Mouse (Mus musculus): ENCODE data around the gene Dapp1. TPM values are rescaled to one million over a fixed set of nuclear protein-coding genes. Genes with fewer than 3 reads are reported as not detected.

Dapp1 gene
- polyA plus RNA-seq, 2 experiments: 8.8 to 11.5 TPM

- no peak for ATAC-seq (ENCODE audit: insufficient read depth)
- H3K27me3 ChIP-seq (ENCODE audit: control insufficient read depth, insufficient read depth, low read length): no peaks in the 10 kb centered on the region
- H3K9ac ChIP-seq (replicated peaks): no peak overlapping the region
- no peaks in the 10 kb centered on the region for H3K9me3 ChIP-seq (ENCODE audit: control insufficient read depth, low read length)
- TF ChIP-seq EP300 (IDR thresholded peaks at IDR 0.05; ENCODE audit: low read depth) (no peak), CTCF (IDR thresholded peaks at IDR 0.05; ENCODE audit: low read depth) (no peak)
- H3K36me3 ChIP-seq (replicated peaks; ENCODE audit: control insufficient read depth, insufficient read depth, low read depth): no peaks in the 10 kb centered on the region; the same call in 1 of the 2 replicates
- WGBS (ENCODE audit: insufficient replicate concordance): 33% methylated on average over 5 of the region's 5 CpGs
- peaks cover 30 to 53% of the 10 kb centered on the region in 2 experiments for H3K4me1 ChIP-seq (replicated peaks; ENCODE audit: control insufficient read depth in 2 of 2, insufficient read depth in 2 of 2, low read length in 1 of 2)
- H3K4me3 ChIP-seq (ENCODE audit: insufficient read depth in 1 of 2, low read depth in 2 of 2, low read length in 2 of 2): no peak overlapping the region
- no peak for DNase-seq (ENCODE audit: low read depth in 3 of 3, low spot score in 3 of 3)
- H3K4me2 ChIP-seq (ENCODE audit: low read depth): peak overlapping the region; percentile 70
- no peak overlapping the region for H3K27ac ChIP-seq
Measured at GRCm38 (mm10) chr3:137978233-137978632, 3.1 kb downstream of the Dapp1 start.

- H3K27me3 ChIP-seq (ENCODE audit: control insufficient read depth, insufficient read depth, low read length): no peaks in the 10 kb centered on the region
- DNase-seq (ENCODE audit: low read depth in 3 of 3, low spot score in 3 of 3) (no peak), ATAC-seq (ENCODE audit: insufficient read depth) (no peak)
- TF ChIP-seq CTCF (IDR thresholded peaks at IDR 0.05; ENCODE audit: low read depth) (no peak), EP300 (IDR thresholded peaks at IDR 0.05; ENCODE audit: low read depth) (no peak)
- no peak overlapping the region for H3K4me3 ChIP-seq (ENCODE audit: insufficient read depth in 1 of 2, low read depth in 2 of 2, low read length in 2 of 2)
- no peaks in the 10 kb centered on the region for H3K9me3 ChIP-seq (ENCODE audit: control insufficient read depth, low read length)
- no peak overlapping the region for H3K9ac ChIP-seq (replicated peaks)
- H3K36me3 ChIP-seq (replicated peaks; ENCODE audit: control insufficient read depth, insufficient read depth, low read depth): no peaks in the 10 kb centered on the region; the same call in 1 of the 2 replicates
- no peak overlapping the region for H3K27ac ChIP-seq
- H3K4me2 ChIP-seq (ENCODE audit: low read depth): no peak overlapping the region
- 54% methylated on average over 6 of the region's 6 CpGs for WGBS (ENCODE audit: insufficient replicate concordance)
- peaks cover 36 to 59% of the 10 kb centered on the region in 2 experiments for H3K4me1 ChIP-seq (replicated peaks; ENCODE audit: control insufficient read depth in 2 of 2, insufficient read depth in 2 of 2, low read length in 1 of 2)
Measured at GRCm38 (mm10) chr3:137977629-137978041, 3.7 kb downstream of the Dapp1 start.

GRCm38 (mm10) chr3:137976943-137977628, 4.3 kb downstream of the Dapp1 start:
- H3K4me1 ChIP-seq (replicated peaks; ENCODE audit: control insufficient read depth in 2 of 2, insufficient read depth in 2 of 2, low read length in 1 of 2): peaks cover 40 to 65% of the 10 kb centered on the region in 2 experiments
- H3K36me3 ChIP-seq (replicated peaks; ENCODE audit: control insufficient read depth, insufficient read depth, low read depth): no peaks in the 10 kb centered on the region; the same call in 1 of the 2 replicates
- 43% methylated on average over 9 of the region's 9 CpGs for WGBS (ENCODE audit: insufficient replicate concordance)
- no peak overlapping the region for H3K4me2 ChIP-seq (ENCODE audit: low read depth)
- TF ChIP-seq EP300 (IDR thresholded peaks at IDR 0.05; ENCODE audit: low read depth) (no peak), CTCF (IDR thresholded peaks at IDR 0.05; ENCODE audit: low read depth) (no peak)
- ATAC-seq (ENCODE audit: insufficient read depth) (no peak), DNase-seq (ENCODE audit: low read depth in 3 of 3, low spot score in 3 of 3) (no peak)
- H3K9me3 ChIP-seq (ENCODE audit: control insufficient read depth, low read length): no peaks in the 10 kb centered on the region
- no peak overlapping the region for H3K4me3 ChIP-seq (ENCODE audit: insufficient read depth in 1 of 2, low read depth in 2 of 2, low read length in 2 of 2)
- no peak overlapping the region for H3K9ac ChIP-seq (replicated peaks)
- H3K27me3 ChIP-seq (ENCODE audit: control insufficient read depth, insufficient read depth, low read length): no peaks in the 10 kb centered on the region
- H3K27ac ChIP-seq: no peak overlapping the region

- ATAC-seq (ENCODE audit: insufficient read depth): no peak
Measured at GRCm38 (mm10) chr3:137975856-137976423, 5.4 kb downstream of the Dapp1 start.

GRCm38 (mm10) chr3:137975435-137975834, 5.9 kb downstream of the Dapp1 start:
- no peak overlapping the region for H3K4me3 ChIP-seq (ENCODE audit: insufficient read depth in 1 of 2, low read depth in 2 of 2, low read length in 2 of 2)
- H3K9me3 ChIP-seq (ENCODE audit: control insufficient read depth, low read length): no peaks in the 10 kb centered on the region
- ATAC-seq (ENCODE audit: insufficient read depth): no peak
- DNase-seq (ENCODE audit: low read depth in 3 of 3, low spot score in 3 of 3): no peak
- H3K4me1 ChIP-seq (replicated peaks; ENCODE audit: control insufficient read depth in 2 of 2, insufficient read depth in 2 of 2, low read length in 1 of 2): peaks cover 56 to 74% of the 10 kb centered on the region in 2 experiments
- no peak for TF ChIP-seq CTCF (IDR thresholded peaks at IDR 0.05; ENCODE audit: low read depth)
- no peak for TF ChIP-seq EP300 (IDR thresholded peaks at IDR 0.05; ENCODE audit: low read depth)
- no peak overlapping the region for H3K27ac ChIP-seq
- 62% methylated on average over 7 of the region's 7 CpGs for WGBS (ENCODE audit: insufficient replicate concordance)
- H3K9ac ChIP-seq (replicated peaks): no peak overlapping the region
- no peaks in the 10 kb centered on the region for H3K27me3 ChIP-seq (ENCODE audit: control insufficient read depth, insufficient read depth, low read length)
- H3K36me3 ChIP-seq (replicated peaks; ENCODE audit: control insufficient read depth, insufficient read depth, low read depth): no peaks in the 10 kb centered on the region; the same call in 1 of the 2 replicates
- H3K4me2 ChIP-seq (ENCODE audit: low read depth): no peak overlapping the region

More at GRCm38 (mm10) chr3:137975856-137976423, 5.4 kb downstream of the Dapp1 start:
- Histone ChIP-seq H3K4me3 (ENCODE audit: insufficient read depth in 1 of 2, low read depth in 2 of 2, low read length in 2 of 2) (no peak overlapping the region), H3K4me1 (replicated peaks; ENCODE audit: control insufficient read depth in 2 of 2, insufficient read depth in 2 of 2, low read length in 1 of 2) (peaks cover 51 to 74% of the 10 kb centered on the region in 2 experiments), H3K9me3 (ENCODE audit: control insufficient read depth, low read length) (no peaks in the 10 kb centered on the region), H3K27ac (peak overlapping the region; percentile 11; the same call in 1 of the 2 replicates), H3K4me2 (ENCODE audit: low read depth) (no peak overlapping the region), H3K36me3 (replicated peaks; ENCODE audit: control insufficient read depth, insufficient read depth, low read depth) (no peaks in the 10 kb centered on the region; the same call in 1 of the 2 replicates), H3K27me3 (ENCODE audit: control insufficient read depth, insufficient read depth, low read length) (no peaks in the 10 kb centered on the region), H3K9ac (replicated peaks) (no peak overlapping the region)
- no peak for DNase-seq (ENCODE audit: low read depth in 3 of 3, low spot score in 3 of 3)
- WGBS (ENCODE audit: insufficient replicate concordance): 56% methylated on average over 17 of the region's 17 CpGs
- peak; percentile 44; the same call in 1 of the 2 replicates for TF ChIP-seq EP300 (IDR thresholded peaks at IDR 0.05; ENCODE audit: low read depth)
- no peak for TF ChIP-seq CTCF (IDR thresholded peaks at IDR 0.05; ENCODE audit: low read depth)

Data from liver, embryonic 14.5 days (tissue).